Mouse (Mus musculus): Measurements from ENCODE around the gene Oca2. TPM values are rescaled to one million over a fixed set of nuclear protein-coding genes. Genes with fewer than 3 reads are reported as not detected.

Gene Oca2
- total and polyA plus RNA-seq, 3 experiments, result not detected

- peak; percentile 35 to 37 for DNase-seq
- 21% methylated on average over 5 of the region's 5 CpGs for WGBS
- intact Hi-C loops (cut with DNase I), result no loop called here
- no peaks in the 10 kb centered on the region for H3K27me3 ChIP-seq (ENCODE audit: control insufficient read depth, insufficient read depth, low read length)
- no peaks in the 10 kb centered on the region for H3K36me3 ChIP-seq (ENCODE audit: control insufficient read depth, insufficient read depth, low read length)
- no peaks in the 10 kb centered on the region for H3K79me2 ChIP-seq (replicated peaks; ENCODE audit: control insufficient read depth, insufficient read depth, low read length)
- H3K4me1 ChIP-seq (ENCODE audit: control insufficient read depth, insufficient read depth, low read length), result no peaks in the 10 kb centered on the region
- H3K27ac ChIP-seq, result no peak overlapping the region
- H3K9ac ChIP-seq (ENCODE audit: low read depth, low read length), result no peak overlapping the region
- TF ChIP-seq EP300 (IDR thresholded peaks at IDR 0.05; ENCODE audit: insufficient read depth, low read depth, low read length) (no peak), POLR2A (IDR thresholded peaks at IDR 0.05; ENCODE audit: insufficient read depth, low read depth, low read length) (no peak), CTCF (IDR thresholded peaks at IDR 0.05) (no peak)
- H3K4me3 ChIP-seq, result no peak overlapping the region
Observed at GRCm38 (mm10) chr7:56419253-56419844, 179.8 kb downstream of the Oca2 start.

- H3K4me1 ChIP-seq (ENCODE audit: control insufficient read depth, insufficient read depth, low read length), result no peaks in the 10 kb centered on the region
- intact Hi-C loops (cut with DNase I), result no loop called here
- no peak overlapping the region for H3K9ac ChIP-seq (ENCODE audit: low read depth, low read length)
- no peaks in the 10 kb centered on the region for H3K27me3 ChIP-seq (ENCODE audit: control insufficient read depth, insufficient read depth, low read length)
- no peaks in the 10 kb centered on the region for H3K36me3 ChIP-seq (ENCODE audit: control insufficient read depth, insufficient read depth, low read length)
- H3K27ac ChIP-seq, result no peak overlapping the region
- TF ChIP-seq POLR2A (IDR thresholded peaks at IDR 0.05; ENCODE audit: insufficient read depth, low read depth, low read length), result no peak
- TF ChIP-seq EP300 (IDR thresholded peaks at IDR 0.05; ENCODE audit: insufficient read depth, low read depth, low read length), result no peak
- no peak for TF ChIP-seq CTCF (IDR thresholded peaks at IDR 0.05)
- no peaks in the 10 kb centered on the region for H3K79me2 ChIP-seq (replicated peaks; ENCODE audit: control insufficient read depth, insufficient read depth, low read length)
- no peak for DNase-seq
- H3K4me3 ChIP-seq, result no peak overlapping the region
- WGBS, result 54% methylated on average over 2 of the region's 2 CpGs
Observed at GRCm38 (mm10) chr7:56421946-56422345, 182.4 kb downstream of the Oca2 start.

DNA sequence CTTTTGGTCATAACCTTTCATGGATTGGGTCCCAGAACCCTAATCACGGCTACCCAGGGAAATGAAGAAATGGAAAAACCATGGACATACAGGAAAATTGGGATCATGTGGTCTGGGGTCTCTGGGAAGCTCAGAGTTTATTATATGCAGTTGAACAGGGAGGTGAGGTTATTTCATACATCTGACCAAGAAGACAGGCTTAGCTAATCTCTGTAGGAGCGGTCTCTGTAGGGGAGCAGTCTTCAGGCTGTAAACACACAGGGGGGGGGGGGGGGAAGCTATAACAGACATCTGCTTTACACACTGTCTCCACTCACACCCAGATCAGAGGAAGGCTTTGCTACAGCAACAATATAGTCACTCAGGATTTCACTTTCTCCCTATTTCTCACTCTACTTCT, 184.0 kb downstream of the Oca2 start:
- H3K4me3 ChIP-seq, result no peak overlapping the region
- TF ChIP-seq EP300 (IDR thresholded peaks at IDR 0.05; ENCODE audit: insufficient read depth, low read depth, low read length) (no peak), POLR2A (IDR thresholded peaks at IDR 0.05; ENCODE audit: insufficient read depth, low read depth, low read length) (no peak), CTCF (IDR thresholded peaks at IDR 0.05) (no peak)
- intact Hi-C loops (cut with DNase I), result no loop called here
- 76% methylated on average over 2 of the region's 2 CpGs for WGBS
- H3K9ac ChIP-seq (ENCODE audit: low read depth, low read length), result no peak overlapping the region
- no peak overlapping the region for H3K27ac ChIP-seq
- no peaks in the 10 kb centered on the region for H3K4me1 ChIP-seq (ENCODE audit: control insufficient read depth, insufficient read depth, low read length)
- DNase-seq, result no peak
- H3K27me3 ChIP-seq (ENCODE audit: control insufficient read depth, insufficient read depth, low read length), result no peaks in the 10 kb centered on the region
- H3K36me3 ChIP-seq (ENCODE audit: control insufficient read depth, insufficient read depth, low read length), result no peaks in the 10 kb centered on the region
- H3K79me2 ChIP-seq (replicated peaks; ENCODE audit: control insufficient read depth, insufficient read depth, low read length), result no peaks in the 10 kb centered on the region

DNA sequence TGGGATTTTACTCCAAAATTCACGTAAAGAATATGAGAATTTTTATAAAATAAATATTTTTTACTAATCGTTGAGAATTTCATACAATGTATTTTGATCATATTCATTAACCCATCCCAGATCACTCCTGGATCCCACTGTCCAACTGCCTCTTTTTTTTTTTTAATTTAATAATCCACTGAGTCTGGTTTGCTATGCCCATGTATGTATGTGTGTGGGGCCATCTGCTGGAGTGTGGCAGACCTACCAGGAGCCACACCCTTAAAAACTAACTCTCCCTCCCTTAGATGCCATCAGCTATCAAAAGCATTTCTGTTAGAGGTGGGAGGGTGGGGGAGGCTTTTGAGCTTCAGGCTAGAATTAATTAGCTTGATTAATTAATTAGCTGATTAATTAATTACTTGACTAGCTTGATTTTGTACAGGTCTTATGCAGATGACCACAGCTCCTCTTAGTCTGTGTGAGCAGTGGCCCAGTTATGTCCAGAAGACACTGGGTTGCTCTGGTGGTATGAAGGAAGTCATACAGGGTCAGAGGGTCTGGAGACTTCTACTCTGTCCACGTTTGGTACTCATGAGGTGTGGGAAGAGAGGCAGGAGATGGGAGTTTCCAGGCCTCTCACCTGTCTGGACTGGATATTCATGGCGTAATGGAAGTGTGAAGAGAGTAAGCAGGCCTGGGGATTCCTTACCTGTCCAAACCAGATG, 221.4 kb downstream of the Oca2 start:
- Histone ChIP-seq H3K79me2 (replicated peaks; ENCODE audit: control insufficient read depth, insufficient read depth, low read length) (no peaks in the 10 kb centered on the region), H3K36me3 (ENCODE audit: control insufficient read depth, insufficient read depth, low read length) (no peaks in the 10 kb centered on the region), H3K27ac (no peak overlapping the region), H3K4me1 (ENCODE audit: control insufficient read depth, insufficient read depth, low read length) (no peaks in the 10 kb centered on the region), H3K27me3 (ENCODE audit: control insufficient read depth, insufficient read depth, low read length) (no peaks in the 10 kb centered on the region), H3K4me3 (no peak overlapping the region), H3K9ac (ENCODE audit: low read depth, low read length) (no peak overlapping the region)
- intact Hi-C loops (cut with DNase I), result loop anchor here (2.0 kb wide), 1 partner anchor 170 kb away; no protein-coding TSS in a partner anchor
- no peak for DNase-seq
- WGBS, result 60% methylated on average over 4 of the region's 4 CpGs
- TF ChIP-seq EP300 (IDR thresholded peaks at IDR 0.05; ENCODE audit: insufficient read depth, low read depth, low read length), result no peak
- TF ChIP-seq CTCF (IDR thresholded peaks at IDR 0.05), result peak; percentile 39
- TF ChIP-seq POLR2A (IDR thresholded peaks at IDR 0.05; ENCODE audit: insufficient read depth, low read depth, low read length), result no peak

DNA sequence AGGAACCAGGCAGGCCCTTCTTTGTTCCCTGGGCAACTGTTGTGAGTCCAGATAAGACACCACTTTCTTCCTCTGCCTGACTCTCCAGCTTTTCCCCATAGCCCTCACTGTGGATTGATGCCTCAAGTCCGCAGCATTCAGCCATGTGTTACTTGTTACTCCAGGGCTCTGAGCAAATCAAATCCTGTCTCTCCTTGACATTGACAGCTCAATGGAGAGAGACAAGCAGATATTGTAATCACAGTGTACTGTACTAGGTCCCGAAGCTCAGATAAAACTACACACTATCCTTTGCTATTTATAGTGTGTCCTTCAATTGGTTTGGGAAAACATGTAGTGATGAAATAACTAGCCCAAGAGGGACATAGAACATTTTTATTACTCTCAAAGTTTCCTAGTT, 258.7 kb downstream of the Oca2 start:
- WGBS, result 22% methylated on average over 2 of the region's 2 CpGs
- Histone ChIP-seq H3K36me3 (ENCODE audit: control insufficient read depth, insufficient read depth, low read length) (no peaks in the 10 kb centered on the region), H3K27ac (no peak overlapping the region), H3K4me3 (no peak overlapping the region), H3K4me1 (ENCODE audit: control insufficient read depth, insufficient read depth, low read length) (no peaks in the 10 kb centered on the region; the same call in 1 of the 2 replicates), H3K27me3 (ENCODE audit: control insufficient read depth, insufficient read depth, low read length) (no peaks in the 10 kb centered on the region), H3K9ac (ENCODE audit: low read depth, low read length) (no peak overlapping the region), H3K79me2 (replicated peaks; ENCODE audit: control insufficient read depth, insufficient read depth, low read length) (no peaks in the 10 kb centered on the region)
- DNase-seq, result no peak
- TF ChIP-seq CTCF (IDR thresholded peaks at IDR 0.05) (no peak), POLR2A (IDR thresholded peaks at IDR 0.05; ENCODE audit: insufficient read depth, low read depth, low read length) (no peak), EP300 (IDR thresholded peaks at IDR 0.05; ENCODE audit: insufficient read depth, low read depth, low read length) (no peak)
- intact Hi-C loops (cut with DNase I), result no loop called here

DNA sequence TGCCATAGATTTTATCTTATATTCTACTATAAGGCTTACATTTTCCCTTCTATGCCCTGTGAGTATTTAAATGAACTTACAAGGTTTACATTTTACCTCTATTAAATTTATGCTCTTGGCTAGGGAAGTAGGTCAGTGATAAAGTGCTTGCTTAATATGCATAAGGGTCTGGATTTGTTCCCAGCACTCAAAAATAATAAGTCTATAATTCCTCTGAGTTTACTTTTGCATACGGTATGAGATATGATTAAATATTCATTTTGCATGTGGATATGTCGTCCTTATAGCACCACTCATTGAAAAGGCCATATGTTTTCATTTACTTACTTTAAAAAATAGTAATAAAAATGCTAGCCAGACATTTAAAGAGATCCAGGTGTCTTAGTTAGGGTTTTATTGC, 259.8 kb downstream of the Oca2 start:
- 60% methylated on average over 2 of the region's 2 CpGs for WGBS
- no peaks in the 10 kb centered on the region for H3K27me3 ChIP-seq (ENCODE audit: control insufficient read depth, insufficient read depth, low read length)
- no peak overlapping the region for H3K27ac ChIP-seq
- H3K4me3 ChIP-seq, result no peak overlapping the region
- H3K36me3 ChIP-seq (ENCODE audit: control insufficient read depth, insufficient read depth, low read length), result no peaks in the 10 kb centered on the region
- no peak for DNase-seq
- intact Hi-C loops (cut with DNase I), result no loop called here
- H3K79me2 ChIP-seq (replicated peaks; ENCODE audit: control insufficient read depth, insufficient read depth, low read length), result no peaks in the 10 kb centered on the region
- no peak overlapping the region for H3K9ac ChIP-seq (ENCODE audit: low read depth, low read length)
- TF ChIP-seq CTCF (IDR thresholded peaks at IDR 0.05) (no peak), EP300 (IDR thresholded peaks at IDR 0.05; ENCODE audit: insufficient read depth, low read depth, low read length) (no peak), POLR2A (IDR thresholded peaks at IDR 0.05; ENCODE audit: insufficient read depth, low read depth, low read length) (no peak)
- H3K4me1 ChIP-seq (ENCODE audit: control insufficient read depth, insufficient read depth, low read length), result no peaks in the 10 kb centered on the region; the same call in 1 of the 2 replicates

Data from heart, adult 2 months (tissue).